In the genomic region with DNA sequence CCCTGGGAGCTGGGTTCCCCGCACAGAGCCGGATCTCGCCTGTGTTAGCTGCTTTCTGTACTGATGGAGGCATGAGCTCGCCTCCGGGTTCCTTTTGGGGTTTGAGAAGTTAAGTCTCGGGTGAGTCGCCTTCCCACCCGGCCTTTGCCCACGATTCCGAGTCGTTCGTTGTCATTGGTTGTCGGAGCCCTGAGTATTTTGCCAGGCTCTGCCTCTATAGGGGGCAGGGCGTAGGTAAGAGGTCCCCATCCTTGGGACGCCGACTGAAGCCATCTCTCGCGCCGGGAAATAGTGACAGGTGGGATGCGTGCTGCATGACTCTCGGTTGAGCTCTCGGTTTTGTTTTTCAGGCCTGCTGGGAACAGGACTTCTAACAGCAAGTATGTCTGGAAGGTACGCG, we compare ENCODE assay signal across 8 mouse cellular contexts. TPM values are rescaled to one million over a fixed set of nuclear protein-coding genes. Genes with fewer than 3 reads are reported as not detected.
DNase-seq lines count a peak whose midpoint lies in the region; ATAC-seq lines count a peak whose summit lies in the region.

No protein-coding gene starts in this region.

- H3K4me3 ChIP-seq in lung, embryonic 16.5 days (ENCODE audit: low read length), result peak overlapping the region; percentile 81
- peak overlapping the region; percentile 76 for H3K4me3 ChIP-seq in forebrain, embryonic 15.5 days
- H3K4me3 ChIP-seq in liver, embryonic 15.5 days (replicated peaks), result peak overlapping the region; percentile 85

- peak; percentile 61 for DNase-seq in adrenal gland, postnatal 14 days
- no peak for DNase-seq in adrenal gland, adult 18-20 months (ENCODE audit: low spot score in 2 of 2)
- no peak for DNase-seq in lung, postnatal 14 days
- no peak for DNase-seq in retina, postnatal 1 day
- no peak for DNase-seq in urinary bladder, postnatal 36 days (ENCODE audit: low spot score in 2 of 2)

- peak overlapping the region; percentile 85 for H3K27ac ChIP-seq in lung, embryonic 16.5 days (ENCODE audit: low read length)
- H3K27ac ChIP-seq in forebrain, embryonic 15.5 days (replicated peaks), result peak overlapping the region; percentile 92
- H3K27ac ChIP-seq in liver, embryonic 15.5 days (replicated peaks), result peak overlapping the region; percentile 79

- peak overlapping the region; percentile 91 for H3K9ac ChIP-seq in lung, embryonic 16.5 days (ENCODE audit: low read length)
- H3K9ac ChIP-seq in forebrain, embryonic 15.5 days (replicated peaks), result peak overlapping the region; percentile 90
- peak overlapping the region; percentile 90 for H3K9ac ChIP-seq in liver, embryonic 15.5 days

- under 1% methylated on average over 24 of the region's 24 CpGs for WGBS in lung, embryonic 16.5 days
- WGBS in forebrain, embryonic 15.5 days, result under 1% methylated on average over 24 of the region's 24 CpGs
- under 1% methylated on average over 24 of the region's 24 CpGs for WGBS in liver, embryonic 15.5 days (ENCODE audit: insufficient replicate concordance)

- no peaks in the 10 kb centered on the region for H3K9me3 ChIP-seq in lung, embryonic 16.5 days (ENCODE audit: control insufficient read depth, low read length)
- no peaks in the 10 kb centered on the region for H3K9me3 ChIP-seq in forebrain, embryonic 15.5 days
- no peaks in the 10 kb centered on the region for H3K9me3 ChIP-seq in liver, embryonic 15.5 days (replicated peaks)

- peaks cover 16% of the 10 kb centered on the region for H3K4me1 ChIP-seq in lung, embryonic 16.5 days (replicated peaks; ENCODE audit: control insufficient read depth, insufficient read depth, low read length)
- H3K4me1 ChIP-seq in forebrain, embryonic 15.5 days, result peaks cover 19% of the 10 kb centered on the region
- H3K4me1 ChIP-seq in liver, embryonic 15.5 days (replicated peaks), result peaks cover 31% of the 10 kb centered on the region

- H3K4me2 ChIP-seq in lung, embryonic 16.5 days (ENCODE audit: low read depth, low read length), result peak overlapping the region; percentile 79
- peak overlapping the region; percentile 54 for H3K4me2 ChIP-seq in forebrain, embryonic 15.5 days (replicated peaks)
- H3K4me2 ChIP-seq in liver, embryonic 15.5 days, result peak overlapping the region; percentile 73

- ATAC-seq in lung, embryonic 16.5 days (ENCODE audit: low read depth), result peak; percentile 12
- 0 out of 2 replicates have a peak, but pooled peaks have one; percentile 9 for ATAC-seq in forebrain, embryonic 15.5 days (replicated peaks)
- peak; percentile 45 for ATAC-seq in liver, embryonic 15.5 days (ENCODE audit: insufficient read depth)

- peaks cover 22% of the 10 kb centered on the region for H3K36me3 ChIP-seq in lung, embryonic 16.5 days (ENCODE audit: control insufficient read depth, insufficient read depth, low read length)
- H3K36me3 ChIP-seq in forebrain, embryonic 15.5 days, result peaks cover 31% of the 10 kb centered on the region
- H3K36me3 ChIP-seq in liver, embryonic 15.5 days (replicated peaks), result peaks cover 33% of the 10 kb centered on the region

- H3K27me3 ChIP-seq in lung, embryonic 16.5 days (ENCODE audit: control insufficient read depth, insufficient read depth, low read depth, low read length), result no peaks in the 10 kb centered on the region
- H3K27me3 ChIP-seq in forebrain, embryonic 15.5 days, result no peaks in the 10 kb centered on the region
- no peaks in the 10 kb centered on the region for H3K27me3 ChIP-seq in liver, embryonic 15.5 days

RNA-seq across cellular contexts. Expression of a gene that starts 0.5 kb away (rescaled TPM):
- total RNA-seq in adrenal gland, postnatal 14 days (2021), result 526 and 608 TPM in 2 replicates
- 100 to 1,000 TPM; 631 to 697 TPM for total RNA-seq in adrenal gland, adult 18-20 months (2021)
- 895 and 1,004 TPM in 2 replicates for polyA plus RNA-seq in lung, embryonic 16.5 days (2015; fragmentation: Nextera tagmentation; extraction: Ambion mirVana)
- 534 and 571 TPM in 2 replicates for polyA plus RNA-seq in forebrain, embryonic 15.5 days (2015; fragmentation: Nextera tagmentation; extraction: Ambion mirVana)
- polyA plus RNA-seq in liver, embryonic 15.5 days (2015; fragmentation: Nextera tagmentation; extraction: Ambion mirVana), result 445 and 520 TPM in 2 replicates

RNA-seq across cellular contexts. Expression of a gene that starts 0.8 kb away (rescaled TPM):
- total RNA-seq in adrenal gland, postnatal 14 days (2021), result 1.1 and 2.3 TPM in 2 replicates
- total RNA-seq in adrenal gland, adult 18-20 months (2021), result 1 to 10 TPM; 2.1 to 2.6 TPM
- 6.4 and 7.2 TPM in 2 replicates for polyA plus RNA-seq in lung, embryonic 16.5 days (2015; fragmentation: Nextera tagmentation; extraction: Ambion mirVana)
- 3.1 and 4.7 TPM in 2 replicates for polyA plus RNA-seq in forebrain, embryonic 15.5 days (2015; fragmentation: Nextera tagmentation; extraction: Ambion mirVana)
- 0.73 and 0.94 TPM in 2 replicates for polyA plus RNA-seq in liver, embryonic 15.5 days (2015; fragmentation: Nextera tagmentation; extraction: Ambion mirVana)

RNA-seq across cellular contexts. Expression of a gene that starts 5.5 kb away (rescaled TPM):
- total RNA-seq in adrenal gland, postnatal 14 days (2021), result 8.4 and 11.0 TPM in 2 replicates
- 10 to 100 TPM in 1 of 2 experiments, 1 to 10 TPM in 1; 7.9 to 23.7 TPM for total RNA-seq in adrenal gland, adult 18-20 months (2021)
- 2.7 and 4.0 TPM in 2 replicates for polyA plus RNA-seq in lung, embryonic 16.5 days (2015; fragmentation: Nextera tagmentation; extraction: Ambion mirVana)
- polyA plus RNA-seq in forebrain, embryonic 15.5 days (2015; fragmentation: Nextera tagmentation; extraction: Ambion mirVana), result 3.3 and 3.7 TPM in 2 replicates
- 0.63 and 0.77 TPM in 2 replicates for polyA plus RNA-seq in liver, embryonic 15.5 days (2015; fragmentation: Nextera tagmentation; extraction: Ambion mirVana)
